Mouse (Mus musculus): ENCODE results near the gene Npepps.
"Not testable (repeated sequence)": the region's sequence is repeated elsewhere in the genome, so short reads cannot be mapped to it uniquely, and the experiment has no call there.

DNA sequence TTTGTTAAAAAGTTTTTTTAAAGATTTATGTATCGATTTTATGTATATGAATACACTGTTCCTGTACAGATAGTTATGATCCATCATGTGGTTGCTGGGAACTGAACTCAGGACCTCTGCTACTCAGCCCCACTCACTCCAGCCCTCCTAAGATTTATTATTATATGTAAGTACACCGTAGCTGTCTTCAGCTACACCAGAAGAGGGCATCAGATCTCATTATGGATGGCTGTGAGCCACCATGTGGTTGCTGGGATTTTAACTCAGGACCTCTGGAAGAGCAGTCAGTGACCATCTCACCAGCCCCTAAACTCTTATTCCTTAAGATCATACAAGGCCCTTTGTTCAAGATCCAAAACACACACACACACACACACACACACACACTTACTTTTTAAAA is 10.4 kb downstream of the Npepps start:
- not testable (repeated sequence) for TF ChIP-seq CTCF (IDR thresholded peaks at IDR 0.05; ENCODE audit: control insufficient read depth, insufficient read depth, low read length); POLR2A (IDR thresholded peaks at IDR 0.05; ENCODE audit: borderline replicate concordance, control insufficient read depth, low read depth, low read length)

Measured in bone marrow, adult 2 months (tissue).